Mouse (Mus musculus) small intestine, adult 2 months (tissue): Measurements from ENCODE around the gene Clstn1.

ENCODE experiments used
- CTCF ChIP-seq: fragments of 200-500 bp; IDR thresholded peaks from 2 replicates; pipeline ENCODE4 v1.5.1; 2012; ENCODE audit warnings: low read depth, mild to moderate bottlenecking, control low read depth, inconsistent platforms, low read length, moderate library complexity, mixed read lengths; ENCODE audit not compliant: insufficient replicate concordance, insufficient read length; ENCODE audit errors: extremely low read depth
- POLR2A ChIP-seq: fragments of 200-500 bp; IDR thresholded peaks from 2 replicates; pipeline ENCODE4 v1.6.1; 2012; ENCODE audit warnings: low read depth, mild to moderate bottlenecking, control low read depth, inconsistent platforms, low read length, moderate library complexity

DNA sequence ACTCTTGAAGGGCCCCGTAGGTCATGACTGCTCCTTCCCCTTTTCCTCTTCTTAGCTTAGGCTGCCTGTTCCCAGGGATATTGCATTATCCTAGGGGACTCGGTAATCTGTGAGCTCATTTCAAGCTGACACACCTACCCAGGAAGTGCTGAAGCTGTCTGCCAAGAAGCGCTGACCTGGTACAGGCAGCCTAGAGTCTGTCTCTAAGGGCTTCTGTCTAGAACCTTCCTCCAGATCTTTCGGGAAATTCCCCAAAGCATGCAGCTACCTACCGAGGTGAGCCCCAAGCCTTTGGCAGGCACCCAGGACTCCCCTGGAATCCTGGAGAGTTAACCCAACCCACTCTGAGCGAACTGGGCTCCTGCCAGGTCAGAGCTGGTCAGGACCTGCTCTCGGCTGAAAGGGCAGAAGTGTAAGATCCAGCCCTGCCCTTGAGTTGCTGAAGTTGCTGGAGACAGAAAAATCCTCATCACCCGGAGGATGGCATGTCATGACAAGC is 14.6 kb upstream of the Clstn1 start:
- no peak for TF ChIP-seq POLR2A
- no peak for TF ChIP-seq CTCF
